Mouse (Mus musculus) small intestine, adult 2 months (tissue): ENCODE results near the gene Gm20388.

Experiments used
- CTCF ChIP-seq: fragments of 200-500 bp; IDR thresholded peaks from 2 replicates; pipeline ENCODE4 v1.5.1; 2012; ENCODE audit warnings: low read depth, mild to moderate bottlenecking, control low read depth, inconsistent platforms, low read length, moderate library complexity, mixed read lengths; ENCODE audit not compliant: insufficient replicate concordance, insufficient read length; ENCODE audit errors: extremely low read depth
- POLR2A ChIP-seq: fragments of 200-500 bp; IDR thresholded peaks from 2 replicates; pipeline ENCODE4 v1.6.1; 2012; ENCODE audit warnings: low read depth, mild to moderate bottlenecking, control low read depth, inconsistent platforms, low read length, moderate library complexity

- no peak for TF ChIP-seq CTCF
- TF ChIP-seq POLR2A = no peak
Observed at GRCm38 (mm10) chr8:122925939-122926722, 3015.5 kb downstream of the Gm20388 start.
